ENCODE assay signal across 8 mouse cellular contexts in genomic region chr8:83652744-83653661, GRCm38 (mm10). TPM values are rescaled to one million over a fixed set of nuclear protein-coding genes. Genes with fewer than 3 reads are reported as not detected.
DNase-seq lines count a peak whose midpoint lies in the region; ATAC-seq and TF ChIP-seq lines count a peak whose summit lies in the region.

No protein-coding gene starts in this region.

- peak overlapping the region; percentile 79 for H3K27ac ChIP-seq in kidney, adult 2 months (ENCODE audit: insufficient read depth, low read depth, low read length)
- H3K27ac ChIP-seq in MEL (ENCODE audit: control insufficient read depth, low read depth, low read length) = peak overlapping the region; percentile 41
- peak overlapping the region; percentile 33 for H3K27ac ChIP-seq in embryonic fibroblast, embryonic 13.5 days (ENCODE audit: insufficient read depth, low read length)
- peak overlapping the region; percentile 87 for H3K27ac ChIP-seq in intestine, embryonic 15.5 days

- H3K9ac ChIP-seq in MEL (ENCODE audit: control insufficient read depth, low read depth, low read length, poor library complexity, severe bottlenecking) = peak overlapping the region; percentile 82
- H3K9ac ChIP-seq in intestine, embryonic 15.5 days = peak overlapping the region; percentile 78

- H3K4me2 ChIP-seq in intestine, embryonic 15.5 days (replicated peaks) = peak overlapping the region; percentile 89

- H3K36me3 ChIP-seq in kidney, adult 2 months (ENCODE audit: control insufficient read depth, insufficient read depth, low read length) = no peaks in the 10 kb centered on the region
- H3K36me3 ChIP-seq in MEL (ENCODE audit: control insufficient read depth in 1 of 2, insufficient read depth in 2 of 2, low read length in 2 of 2) = no peaks in the 10 kb centered on the region; a peak in 1 of 4 replicates
- 0 out of 2 replicates have a peak, but pooled peaks cover 7% of the 10 kb centered on the region for H3K36me3 ChIP-seq in intestine, embryonic 15.5 days
- peaks cover 37% of the 10 kb centered on the region for H3K36me3 ChIP-seq in megakaryocyte, embryonic 14.5 days (replicated peaks; ENCODE audit: low read length)

- TF ChIP-seq RAD21 in MEL (IDR thresholded peaks at IDR 0.05; ENCODE audit: low read depth, low read length) = no peak

- no peak for TF ChIP-seq EP300 in MEL (IDR thresholded peaks at IDR 0.05; ENCODE audit: low read depth in 1 of 2, low read length in 2 of 2)

- TF ChIP-seq CTCF in kidney, adult 2 months (conservative IDR thresholded peaks at IDR 0.05; ENCODE audit: insufficient read depth, insufficient read length, low read depth, low read length) = no peak
- no peak for TF ChIP-seq CTCF in MEL (IDR thresholded peaks at IDR 0.05 in 2 of 3, conservative IDR thresholded peaks at IDR 0.05 in 1 of 3; ENCODE audit: control insufficient read depth in 1 of 3, insufficient read depth in 1 of 3, low read depth in 2 of 3, low read length in 3 of 3, poor library complexity in 1 of 3, severe bottlenecking in 1 of 3)
- no peak for TF ChIP-seq CTCF in embryonic fibroblast, embryonic 13.5 days (IDR thresholded peaks at IDR 0.05; ENCODE audit: borderline replicate concordance, insufficient read depth, low read length)

- H3K9me3 ChIP-seq in MEL (replicated peaks; ENCODE audit: insufficient read depth, low read length) = no peaks in the 10 kb centered on the region
- no peaks in the 10 kb centered on the region for H3K9me3 ChIP-seq in intestine, embryonic 15.5 days
- peaks cover 11% of the 10 kb centered on the region for H3K9me3 ChIP-seq in megakaryocyte, embryonic 14.5 days

- DNase-seq in kidney, adult 2 months = peak; percentile 43
- DNase-seq in kidney, adult 11 months = no peak
- DNase-seq in MEL (ENCODE audit: low read depth, low spot score) = peak; percentile 48
- DNase-seq in T-cell, adult 2 months (ENCODE audit: low spot score) = no peak
- DNase-seq in cerebellum, postnatal 4 days (ENCODE audit: low spot score in 2 of 2) = no peak

- ATAC-seq in intestine, embryonic 15.5 days = peak; percentile 37

- peak overlapping the region; percentile 83 for H3K4me3 ChIP-seq in kidney, adult 2 months (ENCODE audit: insufficient read depth, low read depth, low read length)
- H3K4me3 ChIP-seq in MEL (ENCODE audit: control insufficient read depth in 1 of 2, insufficient read depth in 1 of 2, low read depth in 2 of 2, low read length in 2 of 2) = peak overlapping the region; percentile 85 to 86
- H3K4me3 ChIP-seq in embryonic fibroblast, embryonic 13.5 days (ENCODE audit: insufficient read depth, low read length) = peak overlapping the region; percentile 94
- H3K4me3 ChIP-seq in intestine, embryonic 15.5 days (replicated peaks) = peak overlapping the region; percentile 79
- H3K4me3 ChIP-seq in megakaryocyte, embryonic 14.5 days (replicated peaks) = peak overlapping the region; percentile 98

- TF ChIP-seq POLR2A in kidney, adult 2 months (IDR thresholded peaks at IDR 0.05; ENCODE audit: low read depth, low read length) = no peak
- peak in 1 of 2 experiments; percentile 89; a peak in 2 of 4 replicates for TF ChIP-seq POLR2A in MEL (IDR thresholded peaks at IDR 0.05; ENCODE audit: control insufficient read depth in 1 of 2, insufficient read depth in 1 of 2, low read depth in 1 of 2, low read length in 2 of 2, poor library complexity in 1 of 2)
- peak; percentile 57 for TF ChIP-seq POLR2A in embryonic fibroblast, embryonic 13.5 days (IDR thresholded peaks at IDR 0.05; ENCODE audit: low read depth, low read length)

- H3K4me1 ChIP-seq in kidney, adult 2 months (ENCODE audit: control insufficient read depth, insufficient read depth, low read length) = peaks cover 4% of the 10 kb centered on the region; the same call in 1 of the 2 replicates
- H3K4me1 ChIP-seq in MEL (ENCODE audit: control insufficient read depth in 1 of 2, insufficient read depth in 2 of 2, low read length in 2 of 2) = peaks cover 0 to 4% of the 10 kb centered on the region in 2 experiments; a peak in 2 of 4 replicates
- H3K4me1 ChIP-seq in embryonic fibroblast, embryonic 13.5 days (ENCODE audit: control insufficient read depth, insufficient read depth, low read length) = no peaks in the 10 kb centered on the region
- peaks cover 26% of the 10 kb centered on the region for H3K4me1 ChIP-seq in intestine, embryonic 15.5 days (replicated peaks)
- peaks cover 63% of the 10 kb centered on the region for H3K4me1 ChIP-seq in megakaryocyte, embryonic 14.5 days

- H3K79me2 ChIP-seq in MEL (ENCODE audit: control insufficient read depth, insufficient read depth, low read length, poor library complexity) = no peaks in the 10 kb centered on the region; the same call in 1 of the 2 replicates

- H3K27me3 ChIP-seq in kidney, adult 2 months (replicated peaks; ENCODE audit: control insufficient read depth, insufficient read depth, low read length) = no peaks in the 10 kb centered on the region
- H3K27me3 ChIP-seq in MEL (ENCODE audit: control insufficient read depth in 1 of 2, insufficient read depth in 2 of 2, low read length in 2 of 2) = no peaks in the 10 kb centered on the region
- H3K27me3 ChIP-seq in intestine, embryonic 15.5 days (replicated peaks) = no peaks in the 10 kb centered on the region
- H3K27me3 ChIP-seq in megakaryocyte, embryonic 14.5 days (replicated peaks) = no peaks in the 10 kb centered on the region

- WGBS in kidney, adult 2 months = 1% methylated on average over 46 of the region's 46 CpGs
- under 1% methylated on average over 46 of the region's 46 CpGs for WGBS in intestine, embryonic 15.5 days

TF ChIP-seq in MEL, 35 proteins besides CTCF, POLR2A, EP300 and RAD21:
- TF ChIP-seq ZKSCAN1 (IDR thresholded peaks at IDR 0.05; ENCODE audit: low read depth, low read length) (no peak), NELFE (IDR thresholded peaks at IDR 0.05; ENCODE audit: low read depth, low read length) (peak; percentile 37; the same call in 1 of the 2 replicates), MAZ (IDR thresholded peaks at IDR 0.05; ENCODE audit: low read depth, low read length) (0 out of 2 replicates have a peak, but pooled peaks have one; percentile 24), MXI1 (IDR thresholded peaks at IDR 0.05; ENCODE audit: low read depth, low read length) (peak; percentile 16; the same call in 1 of the 2 replicates), ZC3H11A (IDR thresholded peaks at IDR 0.05; ENCODE audit: low read depth, low read length) (no peak), GABPA (IDR thresholded peaks at IDR 0.05; ENCODE audit: low read depth, low read length) (no peak), HCFC1 (IDR thresholded peaks at IDR 0.05; ENCODE audit: low read depth, low read length) (peak; percentile 42; the same call in 1 of the 2 replicates)

RNA-seq across cellular contexts. Expression of gene Gipc1, which starts 0.5 kb away (rescaled TPM):
- 57.6 and 66.6 TPM in 2 replicates for polyA plus RNA-seq in kidney, adult 2 months (2012; rRNA removed)
- 34.3 and 38.6 TPM in 2 replicates for total RNA-seq in MEL (2012; rRNA removed)
- polyA plus RNA-seq in MEL (2012; ENCODE audit: insufficient read depth in 1 of 2, insufficient read length in 2 of 2, low read depth in 1 of 2, low replicate concordance in 2 of 2, missing spikeins in 1 of 2) = 10 to 100 TPM in 1 of 2 experiments, not detected in 1; 70.7 TPM
- 47.4 and 63.3 TPM in 2 replicates for polyA plus RNA-seq in embryonic fibroblast, embryonic 13.5 days (2011; ENCODE audit: insufficient read length, low read depth, missing spikeins)
- 163 and 166 TPM in 2 replicates for polyA plus RNA-seq in intestine, embryonic 15.5 days (2015; fragmentation: Nextera tagmentation; extraction: Ambion mirVana)
- 306 and 351 TPM in 2 replicates for polyA plus RNA-seq in megakaryocyte, embryonic 14.5 days (2012; ENCODE audit: insufficient read depth, low replicate concordance)

RNA-seq across cellular contexts. Expression of gene Ptger1, which starts 13.5 kb away (rescaled TPM):
- 21.8 and 23.3 TPM in 2 replicates for polyA plus RNA-seq in kidney, adult 2 months (2012; rRNA removed)
- total RNA-seq in MEL (2012; rRNA removed) = 2.6 and 4.0 TPM in 2 replicates
- 1 to 10 TPM in 1 of 2 experiments, not detected in 1; 3.1 TPM for polyA plus RNA-seq in MEL (2012; ENCODE audit: insufficient read depth in 1 of 2, insufficient read length in 2 of 2, low read depth in 1 of 2, low replicate concordance in 2 of 2, missing spikeins in 1 of 2)
- 2.1 and 2.4 TPM in 2 replicates for polyA plus RNA-seq in embryonic fibroblast, embryonic 13.5 days (2011; ENCODE audit: insufficient read length, low read depth, missing spikeins)
- polyA plus RNA-seq in intestine, embryonic 15.5 days (2015; fragmentation: Nextera tagmentation; extraction: Ambion mirVana) = 1.2 and 1.6 TPM in 2 replicates
- 0.45 and 0.73 TPM in 2 replicates for polyA plus RNA-seq in megakaryocyte, embryonic 14.5 days (2012; ENCODE audit: insufficient read depth, low replicate concordance)

RNA-seq across cellular contexts. Expression of gene Dnajb1, which starts 45.0 kb away (rescaled TPM):
- 32.2 and 33.2 TPM in 2 replicates for polyA plus RNA-seq in kidney, adult 2 months (2012; rRNA removed)
- total RNA-seq in MEL (2012; rRNA removed) = 38.2 and 43.2 TPM in 2 replicates
- polyA plus RNA-seq in MEL (2012; ENCODE audit: insufficient read depth in 1 of 2, insufficient read length in 2 of 2, low read depth in 1 of 2, low replicate concordance in 2 of 2, missing spikeins in 1 of 2) = 10 to 100 TPM in 1 of 2 experiments, not detected in 1; 56.6 TPM
- polyA plus RNA-seq in embryonic fibroblast, embryonic 13.5 days (2011; ENCODE audit: insufficient read length, low read depth, missing spikeins) = 27.7 and 32.2 TPM in 2 replicates
- polyA plus RNA-seq in intestine, embryonic 15.5 days (2015; fragmentation: Nextera tagmentation; extraction: Ambion mirVana) = 47.0 and 48.2 TPM in 2 replicates
- polyA plus RNA-seq in megakaryocyte, embryonic 14.5 days (2012; ENCODE audit: insufficient read depth, low replicate concordance) = 23.3 and 30.5 TPM in 2 replicates

RNA-seq across cellular contexts. Expression of gene Tecr, which starts 45.2 kb away (rescaled TPM):
- polyA plus RNA-seq in kidney, adult 2 months (2012; rRNA removed) = 793 and 827 TPM in 2 replicates
- 74.2 and 78.0 TPM in 2 replicates for total RNA-seq in MEL (2012; rRNA removed)
- 100 to 1,000 TPM in 1 of 2 experiments, not detected in 1; 229 TPM for polyA plus RNA-seq in MEL (2012; ENCODE audit: insufficient read depth in 1 of 2, insufficient read length in 2 of 2, low read depth in 1 of 2, low replicate concordance in 2 of 2, missing spikeins in 1 of 2)
- polyA plus RNA-seq in embryonic fibroblast, embryonic 13.5 days (2011; ENCODE audit: insufficient read length, low read depth, missing spikeins) = 210 and 213 TPM in 2 replicates
- 610 and 639 TPM in 2 replicates for polyA plus RNA-seq in intestine, embryonic 15.5 days (2015; fragmentation: Nextera tagmentation; extraction: Ambion mirVana)
- polyA plus RNA-seq in megakaryocyte, embryonic 14.5 days (2012; ENCODE audit: insufficient read depth, low replicate concordance) = 406 and 513 TPM in 2 replicates

RNA-seq across cellular contexts. Expression of gene Pkn1, which starts 46.0 kb away (rescaled TPM):
- polyA plus RNA-seq in kidney, adult 2 months (2012; rRNA removed) = 81.9 and 98.1 TPM in 2 replicates
- 33.5 and 37.8 TPM in 2 replicates for total RNA-seq in MEL (2012; rRNA removed)
- polyA plus RNA-seq in MEL (2012; ENCODE audit: insufficient read depth in 1 of 2, insufficient read length in 2 of 2, low read depth in 1 of 2, low replicate concordance in 2 of 2, missing spikeins in 1 of 2) = 10 to 100 TPM; 41.2 to 73.2 TPM
- polyA plus RNA-seq in embryonic fibroblast, embryonic 13.5 days (2011; ENCODE audit: insufficient read length, low read depth, missing spikeins) = 40.2 and 41.2 TPM in 2 replicates
- polyA plus RNA-seq in intestine, embryonic 15.5 days (2015; fragmentation: Nextera tagmentation; extraction: Ambion mirVana) = 34.4 and 35.2 TPM in 2 replicates
- polyA plus RNA-seq in megakaryocyte, embryonic 14.5 days (2012; ENCODE audit: insufficient read depth, low replicate concordance) = 73.0 and 95.0 TPM in 2 replicates

Comparison
In these comparisons a context has a peak if more than half of its experiments do, and no peak if none do; other contexts are left out.
1. DNase-seq: peak in kidney, adult 2 months (single experiment) and MEL (single experiment); none in kidney, adult 11 months (single experiment), T-cell, adult 2 months (single experiment) and cerebellum, postnatal 4 days (0 of 2).
2. H3K27ac ChIP-seq: peak in every context shown above with its lines; median percentile 87 in intestine, embryonic 15.5 days; 79 in kidney, adult 2 months; 41 in MEL; 33 in embryonic fibroblast, embryonic 13.5 days.
3. Peak in every context shown above with its lines, with median percentiles within 50 percentile points of each other: H3K4me3 ChIP-seq.